Mouse (Mus musculus) kidney, embryonic 14.5 days (tissue): Measurements from ENCODE around the gene Glipr1l2. TPM values are rescaled to one million over a fixed set of nuclear protein-coding genes. Genes with fewer than 3 reads are reported as not detected.
"Not testable (repeated sequence)": the region's sequence is repeated elsewhere in the genome, so short reads cannot be mapped to it uniquely, and the experiment has no call there.

Experiments
- ATAC-seq: fragments of 200-750 bp; cut with Nextera tagmentation; 2 replicates; pipeline ENCODE4 v1.8.0; 2017; ENCODE audit warnings: moderate number of reproducible peaks, mild to moderate bottlenecking, moderate TSS enrichment, moderate library complexity; ENCODE audit not compliant: low FRiP score, low TSS enrichment
- H3K27ac ChIP-seq: fragments of 300-500 bp; sonication (generic); 2 replicates; pipeline ENCODE4 v1.5.1; 2014; ENCODE audit warnings: low read depth, mild to moderate bottlenecking, low read length, moderate library complexity, mixed read lengths
- H3K27me3 ChIP-seq: fragments of 300-500 bp; sonication (generic); 2 replicates; pipeline ENCODE4 v1.6.1; 2014; ENCODE audit warnings: mild to moderate bottlenecking, low read length; ENCODE audit not compliant: control insufficient read depth, insufficient read depth
- H3K36me3 ChIP-seq: fragments of 300-500 bp; sonication (generic); 2 replicates; pipeline ENCODE4 v1.6.1; 2014; ENCODE audit warnings: low read length, mixed read lengths; ENCODE audit not compliant: control insufficient read depth, insufficient read depth
- H3K4me1 ChIP-seq: fragments of 300-500 bp; sonication (generic); 2 replicates; pipeline ENCODE4 v1.6.1; 2014; ENCODE audit warnings: low read length, mixed read lengths; ENCODE audit not compliant: control insufficient read depth, insufficient read depth
- H3K4me2 ChIP-seq: fragments of 300-500 bp; sonication (generic); replicated peaks from 2 replicates; pipeline ENCODE4 v1.6.1; 2014; ENCODE audit warnings: low read depth, mild to moderate bottlenecking, low read length
- H3K4me3 ChIP-seq: fragments of 300-500 bp; sonication (generic); 2 replicates; pipeline ENCODE4 v1.5.1; 2014; ENCODE audit warnings: mild to moderate bottlenecking, low read length
- H3K9ac ChIP-seq: fragments of 300-500 bp; sonication (generic); 2 replicates; pipeline ENCODE4 v1.6.1; 2014; ENCODE audit warnings: low read depth, mild to moderate bottlenecking, low read length, moderate library complexity
- H3K9me3 ChIP-seq: fragments of 300-500 bp; sonication (generic); 2 replicates; pipeline ENCODE4 v1.6.1; 2016; ENCODE audit warnings: low read length; ENCODE audit not compliant: control insufficient read depth
- WGBS: fragments of 180-500 bp; shearing (Covaris S2); extraction: QIAGEN DNeasy Blood & Tissue Kit; methylation state at CpG from one replicate; pipeline ENCODE4 v1.1.7; 2014; 5-methylcytosine and 5-hydroxymethylcytosine counted together
- polyA plus RNA-seq: library from polyadenylated mRNA; unstranded; fragments of >200 nt; fragmentation: Nextera tagmentation; extraction: Ambion mirVana; gene quantifications from 2 replicates; pipeline ENCODE4 v1.2.1, GENCODE M21; 2014

Gene Glipr1l2
- not detected in 2 replicates for polyA plus RNA-seq

DNA sequence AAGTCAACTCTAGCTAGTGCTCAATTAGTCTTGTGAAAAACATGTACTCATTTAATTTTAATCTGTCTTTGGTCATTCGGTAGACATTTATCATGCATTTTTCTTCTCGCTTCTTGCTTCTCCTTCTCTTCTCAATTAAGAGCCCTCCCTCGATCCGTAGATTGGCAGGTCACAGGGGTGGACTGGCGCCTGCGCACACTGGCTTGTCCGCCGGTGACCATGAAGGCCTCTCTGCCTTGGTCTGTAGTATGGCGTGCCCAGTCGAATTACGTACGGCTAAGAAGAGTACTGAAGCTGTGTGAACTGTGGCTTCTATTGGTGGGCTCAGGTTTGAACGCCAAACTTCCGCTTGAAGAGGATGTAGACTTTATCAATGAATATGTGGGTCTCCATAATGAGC, at the start of gene Glipr1l2:
Gene Glipr1l2, plus strand, starts transcription at position 198 of the 400 bp plus-strand sequence.
- no peak within 1 kb of the TSS for H3K27ac ChIP-seq
- no peak within 1 kb of the TSS for H3K4me2 ChIP-seq
- H3K4me1 ChIP-seq = no peaks in the 10 kb centered on the region
- H3K9ac ChIP-seq = no peak within 1 kb of the TSS
- ATAC-seq = no peak
- H3K27me3 ChIP-seq = no peaks in the 10 kb centered on the region
- H3K9me3 ChIP-seq = no peaks in the 10 kb centered on the region
- H3K4me3 ChIP-seq = no peak within 1 kb of the TSS
- H3K36me3 ChIP-seq = no peaks in the 10 kb centered on the region
- 93% methylated on average over 14 of the region's 14 CpGs for WGBS

DNA sequence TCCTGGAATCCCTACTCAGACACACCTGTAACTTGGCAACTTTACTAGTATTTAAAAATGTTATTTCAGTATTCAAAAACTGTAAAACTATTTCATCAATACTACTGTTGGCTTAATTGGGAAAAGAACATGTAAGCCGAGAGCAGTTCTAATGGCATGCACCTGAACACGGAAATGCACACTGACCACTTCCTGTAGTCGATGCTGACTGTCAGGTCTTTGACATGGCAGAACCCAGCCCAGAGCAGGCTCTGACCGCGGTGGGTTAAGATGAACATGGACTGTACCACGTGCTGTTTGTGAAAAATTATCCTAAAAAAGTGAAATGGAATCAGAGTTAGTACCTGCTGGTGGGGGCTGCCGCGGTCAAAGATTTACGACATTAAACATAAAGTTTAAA, 39.6 kb upstream of the Glipr1l2 start:
- not testable (repeated sequence) for H3K4me1 ChIP-seq, H3K27ac ChIP-seq, ATAC-seq, H3K36me3 ChIP-seq, H3K4me2 ChIP-seq, H3K27me3 ChIP-seq, H3K9me3 ChIP-seq, H3K9ac ChIP-seq, H3K4me3 ChIP-seq
- WGBS = 73% methylated on average over 9 of the region's 9 CpGs

- WGBS = 29% methylated on average over 14 of the region's 14 CpGs
- H3K36me3 ChIP-seq, H3K27ac ChIP-seq, H3K9ac ChIP-seq, ATAC-seq, H3K4me1 ChIP-seq, H3K4me2 ChIP-seq, H3K4me3 ChIP-seq, H3K27me3 ChIP-seq, H3K9me3 ChIP-seq: not testable (repeated sequence)
Measured at GRCm38 (mm10) chr10:112044283-112044682, 38.9 kb upstream of the Glipr1l2 start.

- Histone ChIP-seq H3K27ac (no peak overlapping the region), H3K9me3 (no peaks in the 10 kb centered on the region), H3K4me2 (no peak overlapping the region), H3K4me3 (no peak overlapping the region), H3K36me3 (no peaks in the 10 kb centered on the region), H3K27me3 (no peaks in the 10 kb centered on the region), H3K4me1 (no peaks in the 10 kb centered on the region), H3K9ac (no peak overlapping the region)
- no peak for ATAC-seq
Measured at GRCm38 (mm10) chr10:112051220-112051619, 31.9 kb upstream of the Glipr1l2 start.

GRCm38 (mm10) chr10:112051956-112052355, 31.2 kb upstream of the Glipr1l2 start:
- not testable (repeated sequence) for H3K4me2 ChIP-seq, H3K27ac ChIP-seq, H3K9me3 ChIP-seq, H3K4me3 ChIP-seq, H3K9ac ChIP-seq, H3K36me3 ChIP-seq, H3K4me1 ChIP-seq, ATAC-seq, H3K27me3 ChIP-seq
- 75% methylated on average over 2 of the region's 2 CpGs for WGBS

- Histone ChIP-seq H3K9me3 (no peaks in the 10 kb centered on the region), H3K27ac (no peak within 1 kb of the TSS), H3K36me3 (no peaks in the 10 kb centered on the region), H3K4me1 (no peaks in the 10 kb centered on the region), H3K4me3 (no peak within 1 kb of the TSS), H3K4me2 (no peak within 1 kb of the TSS), H3K9ac (no peak within 1 kb of the TSS), H3K27me3 (no peaks in the 10 kb centered on the region)
- ATAC-seq = peak; percentile 92
- WGBS = 50% methylated on average over 14 of the region's 14 CpGs
Measured at GRCm38 (mm10) chr10:112059702-112060582, 23.2 kb upstream of the Glipr1l2 start, which contains the start of gene Glipr1l1. TSS of gene Glipr1l1 (plus strand) at chr10:112060189.

DNA sequence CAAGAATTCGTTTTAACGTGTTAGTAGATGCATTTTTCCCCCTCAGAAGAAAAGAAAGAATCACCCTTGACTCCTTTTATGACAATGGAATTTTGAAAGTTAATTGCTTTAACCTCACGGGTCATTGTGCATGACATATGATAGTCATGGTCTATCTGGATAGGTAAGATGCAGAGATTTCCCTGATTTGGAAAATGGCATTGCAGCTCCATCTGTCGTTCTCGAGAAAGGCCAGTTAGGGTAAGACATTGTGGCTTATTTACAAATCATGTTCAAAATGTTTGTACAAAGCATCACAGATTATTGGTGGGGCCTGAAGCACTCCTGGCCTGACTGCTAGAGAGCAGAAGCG, 22.6 kb upstream of the Glipr1l2 start:
- H3K4me2 ChIP-seq, H3K9ac ChIP-seq, H3K36me3 ChIP-seq, H3K9me3 ChIP-seq, H3K27ac ChIP-seq, H3K4me1 ChIP-seq, H3K4me3 ChIP-seq, ATAC-seq, H3K27me3 ChIP-seq: not testable (repeated sequence)
- 83% methylated on average over 6 of the region's 6 CpGs for WGBS

DNA sequence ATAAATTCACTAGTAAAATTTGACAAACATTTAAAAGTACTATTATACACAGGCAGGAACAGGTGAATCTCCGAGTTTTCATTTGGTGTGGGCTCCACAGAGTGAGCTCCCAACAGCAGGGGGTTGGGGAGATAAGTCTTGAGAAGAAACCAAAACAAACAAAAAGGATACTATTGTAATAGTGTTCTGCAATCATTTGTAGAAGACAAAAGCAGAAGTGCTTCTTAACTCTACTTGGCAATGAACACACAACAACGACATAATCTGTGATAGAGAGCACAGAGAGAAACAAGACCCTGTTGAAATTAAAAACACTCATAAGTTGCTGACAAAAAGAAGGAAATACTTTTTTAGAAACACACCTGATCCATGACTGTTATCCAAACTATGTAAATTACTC, 3.1 kb upstream of the Glipr1l2 start:
- 69% methylated on average over 2 of the region's 2 CpGs for WGBS
- no peak overlapping the region for H3K4me3 ChIP-seq
- H3K4me2 ChIP-seq = no peak overlapping the region

DNA sequence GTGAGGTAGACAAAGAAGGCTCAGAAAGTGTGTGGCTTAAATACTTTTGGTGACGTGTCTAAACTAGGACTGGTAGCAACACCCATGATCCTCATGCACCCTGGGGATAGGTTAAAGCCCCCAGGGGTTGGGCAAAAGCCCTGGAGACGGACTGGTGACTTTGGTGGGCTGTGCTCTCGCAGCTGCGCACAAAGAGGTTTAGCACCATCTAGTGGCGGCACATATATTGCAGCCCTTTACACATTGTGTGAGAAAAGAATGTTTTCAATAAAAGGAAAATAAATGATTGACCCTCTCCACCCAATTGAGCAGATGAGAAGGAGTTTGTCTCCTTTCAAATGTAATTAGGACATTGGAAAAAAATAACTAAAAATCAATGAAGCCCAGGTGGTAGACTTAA, 22.6 kb downstream of the Glipr1l2 start:
- not testable (repeated sequence) for ATAC-seq
- 6% methylated on average over 5 of the region's 5 CpGs for WGBS

More for the DNA sequence above, 3.1 kb upstream of the Glipr1l2 start:
- Histone ChIP-seq H3K27ac (no peak overlapping the region), H3K36me3 (no peaks in the 10 kb centered on the region), H3K4me1 (no peaks in the 10 kb centered on the region), H3K9ac (no peak overlapping the region), H3K9me3 (no peaks in the 10 kb centered on the region), H3K27me3 (no peaks in the 10 kb centered on the region)
- ATAC-seq = no peak

More for the DNA sequence above, 22.6 kb downstream of the Glipr1l2 start:
- not testable (repeated sequence) for H3K27me3 ChIP-seq, H3K9ac ChIP-seq, H3K4me3 ChIP-seq, H3K36me3 ChIP-seq, H3K4me2 ChIP-seq, H3K27ac ChIP-seq, H3K4me1 ChIP-seq, H3K9me3 ChIP-seq
